Mouse (Mus musculus) adrenal gland, postnatal 10 days (tissue): Measurements from ENCODE around the gene Ogn. TPM values are rescaled to one million over a fixed set of nuclear protein-coding genes. Genes with fewer than 3 reads are reported as not detected.
"Not testable (repeated sequence)": the region's sequence is repeated elsewhere in the genome, so short reads cannot be mapped to it uniquely, and the experiment has no call there.

Experiments
- DNase-seq: peaks from one replicate; pipeline ENCODE4 v3.0.0; 2021; ENCODE audit warnings: mixed read lengths
- long read RNA-seq, 2 experiments: library from polyadenylated mRNA; stranded (forward); transcript quantifications; one replicate each; pipeline ENCODE4 v2.0.0; 2021
- total RNA-seq, 2 experiments: library from RNA; stranded (reverse); gene quantifications; 2 replicates each; pipeline ENCODE4 v1.2.3; 2021

Gene Ogn
- total RNA-seq: 10 to 100 TPM; 41.6 to 46.9 TPM
- long read RNA-seq, experiment 1, transcript Ogn-201 (7 exons, 2,566 nt): major isoform, 12 of 30 reads
- long read RNA-seq, experiment 1, partial matches to known transcripts: 15 of 30 reads
- long read RNA-seq, experiment 1, other reads (novel, unspliced or antisense): 3 of 30 reads
- long read RNA-seq, experiment 2, transcript Ogn-201 (7 exons, 2,566 nt): major isoform, 6 of 10 reads
- long read RNA-seq, experiment 2, partial matches to known transcripts: 4 of 10 reads
- long read RNA-seq, experiment 2, other reads (novel, unspliced or antisense): 0 of 10 reads

DNA sequence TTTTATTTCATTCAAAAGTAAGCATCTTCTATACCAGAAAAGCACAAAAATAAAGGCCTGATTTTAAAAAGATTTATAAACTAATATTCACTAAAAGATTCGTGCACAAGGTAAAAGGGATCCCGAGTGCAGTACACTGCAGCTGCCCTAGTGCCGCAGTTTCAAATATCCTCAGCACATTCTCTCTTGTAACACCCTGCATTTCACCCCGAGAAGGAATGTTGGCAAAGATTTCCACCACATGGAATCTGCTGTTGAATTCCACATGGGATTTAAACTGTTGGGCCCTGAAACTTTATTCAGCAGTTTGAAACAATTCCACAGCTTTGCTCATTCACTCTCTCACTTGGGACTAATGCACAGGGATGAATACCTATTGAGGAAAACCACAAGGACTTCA lies at the start of gene Ogn:
Gene Ogn, plus strand, starts transcription at position 333 of the 400 bp plus-strand sequence.
- DNase-seq: peak; percentile 34

DNA sequence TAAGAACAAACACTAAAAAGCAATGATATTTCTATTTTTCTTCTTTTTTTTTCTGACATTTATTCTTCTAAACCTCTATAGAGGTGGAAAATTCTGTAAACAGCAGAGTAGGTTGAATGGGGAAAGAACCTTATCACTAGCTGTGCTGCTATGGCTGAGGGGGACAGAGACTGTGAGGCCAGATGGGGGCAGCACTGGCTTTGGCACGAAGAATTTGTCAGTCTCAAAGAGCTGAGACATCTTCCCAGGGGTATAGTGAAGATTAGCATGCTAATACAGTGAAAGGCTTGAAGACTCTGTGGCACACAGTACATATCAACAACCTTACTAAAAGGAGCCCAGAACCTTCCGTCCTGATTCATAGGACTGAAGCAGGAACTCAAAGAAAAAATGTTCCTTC lies 48.7 kb upstream of the Ogn start:
- peak; percentile 66 for DNase-seq

DNA sequence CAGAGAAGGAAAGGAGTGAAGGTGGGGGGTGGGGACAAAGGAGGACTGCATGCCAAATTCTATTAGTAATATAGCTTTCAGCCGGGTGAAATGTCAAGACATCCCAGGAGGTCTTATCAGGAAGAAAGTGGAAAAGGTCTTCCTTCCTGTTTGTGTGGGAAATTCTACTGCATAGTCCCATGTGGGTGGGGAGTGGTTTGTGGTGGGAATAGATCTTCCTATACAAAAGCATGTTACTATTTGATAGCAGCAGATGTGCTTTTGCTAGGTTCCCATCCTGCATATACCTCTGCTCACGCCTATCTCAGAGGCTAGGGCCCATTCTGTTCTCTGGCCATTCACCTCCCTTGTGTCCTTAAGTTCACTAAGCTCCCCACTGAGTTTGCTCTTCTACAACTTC lies 47.0 kb upstream of the Ogn start:
- DNase-seq: peak; percentile 8

DNA sequence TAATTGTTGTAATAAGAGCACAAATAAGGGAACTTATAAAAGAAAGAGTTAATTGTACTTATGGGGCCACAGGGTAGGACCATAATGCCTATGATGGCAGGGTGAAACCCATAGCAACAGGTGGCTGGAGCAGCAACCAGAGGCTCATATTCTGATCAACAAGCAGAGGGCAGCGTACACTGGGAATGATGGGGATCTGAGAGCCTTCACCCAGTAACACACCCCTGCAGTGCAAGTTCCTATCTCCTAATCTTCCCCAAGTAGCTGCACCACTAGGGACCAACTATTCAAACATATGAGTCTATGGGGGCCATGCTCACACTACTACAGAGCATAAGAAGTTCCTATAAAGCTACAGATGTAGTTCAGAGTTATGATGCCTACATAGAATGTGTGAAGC lies 43.5 kb upstream of the Ogn start:
- DNase-seq: no peak

DNA sequence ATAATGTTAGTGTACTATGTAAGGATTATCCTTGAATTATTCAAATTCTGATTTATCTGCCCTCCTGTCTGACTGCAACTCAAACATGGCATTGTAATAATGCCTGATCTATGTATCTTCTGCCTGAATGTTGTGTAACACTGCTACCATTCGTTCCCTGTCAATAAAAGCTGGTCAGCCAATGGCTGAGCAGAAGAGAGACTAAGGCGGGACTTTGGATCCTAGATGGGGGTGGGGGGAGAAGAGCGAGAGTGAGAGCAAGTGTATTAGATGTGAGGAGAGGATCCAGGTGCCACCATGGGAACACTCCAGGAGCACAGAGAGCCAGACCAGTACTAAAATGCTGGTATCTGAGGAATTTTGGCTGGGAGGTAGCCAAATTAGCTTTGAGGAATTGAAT lies 37.5 kb upstream of the Ogn start:
- DNase-seq: no peak

DNA sequence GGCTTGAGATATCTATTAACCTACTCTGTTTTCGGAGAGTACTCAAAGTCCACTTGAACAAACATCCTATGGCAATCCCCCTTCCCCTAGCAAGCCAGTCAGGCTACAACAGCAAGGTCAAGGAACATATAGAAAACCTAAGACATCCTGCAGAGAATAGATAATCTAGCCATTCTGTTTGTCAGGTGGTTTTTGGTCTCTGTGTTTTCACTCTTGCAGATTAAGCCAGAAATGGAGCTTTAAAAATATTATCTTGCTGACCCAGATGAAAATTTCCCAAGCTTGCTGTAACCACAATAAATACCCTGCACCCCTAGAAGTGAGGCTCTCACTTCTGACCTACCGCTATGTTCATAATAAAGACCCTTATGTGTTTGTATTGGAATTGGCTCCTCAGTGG lies 36.4 kb upstream of the Ogn start:
- DNase-seq: no peak

DNA sequence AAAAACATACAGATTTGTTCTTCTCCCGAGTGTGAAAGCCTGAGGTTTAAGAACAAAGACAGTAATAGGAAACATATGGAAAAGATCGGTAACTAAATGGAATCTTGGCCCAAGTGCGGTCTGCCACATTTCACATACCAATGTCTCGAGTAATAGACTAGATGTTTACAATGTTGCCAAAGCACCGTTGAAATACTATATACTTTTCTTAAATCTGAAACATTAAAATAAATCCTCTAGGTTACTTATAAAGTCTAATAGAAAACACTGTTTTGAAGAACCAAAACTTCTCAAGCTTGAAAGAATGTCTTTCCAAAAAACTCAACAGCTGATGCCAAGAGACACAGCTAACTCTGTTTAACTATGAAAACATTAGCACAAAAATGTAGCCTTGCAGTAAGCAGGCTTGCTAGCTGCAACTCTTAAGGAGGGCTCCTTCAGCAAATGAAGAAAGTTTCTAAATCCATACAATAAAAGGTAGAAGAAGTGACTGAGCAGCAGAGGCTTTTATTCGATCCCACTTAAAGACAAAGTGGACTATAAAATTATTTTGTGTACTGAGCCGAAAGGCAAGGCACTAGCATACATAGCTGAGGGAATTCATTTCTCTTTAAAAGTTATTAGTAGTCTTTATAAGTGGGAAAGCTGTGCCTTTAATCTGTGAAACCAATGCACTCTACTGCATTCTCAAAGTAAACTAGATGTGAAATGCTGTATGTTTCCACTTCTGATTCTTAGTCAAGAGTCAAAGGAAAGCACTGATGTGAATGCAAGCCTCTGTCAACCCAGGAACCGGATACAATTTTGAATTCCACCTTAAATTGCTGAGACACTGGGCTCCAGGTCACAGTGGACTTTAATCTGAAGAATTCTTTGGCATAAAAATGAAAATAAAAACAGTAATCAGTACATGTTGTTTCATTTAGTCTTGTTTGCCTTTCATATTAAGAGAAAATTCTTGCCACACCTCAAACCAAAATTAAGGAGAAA lies 26.0 kb upstream of the Ogn start, which contains the start of gene Omd:
Gene Omd, plus strand, starts transcription at position 922 of the 990 bp plus-strand sequence.
- no peak for DNase-seq

DNA sequence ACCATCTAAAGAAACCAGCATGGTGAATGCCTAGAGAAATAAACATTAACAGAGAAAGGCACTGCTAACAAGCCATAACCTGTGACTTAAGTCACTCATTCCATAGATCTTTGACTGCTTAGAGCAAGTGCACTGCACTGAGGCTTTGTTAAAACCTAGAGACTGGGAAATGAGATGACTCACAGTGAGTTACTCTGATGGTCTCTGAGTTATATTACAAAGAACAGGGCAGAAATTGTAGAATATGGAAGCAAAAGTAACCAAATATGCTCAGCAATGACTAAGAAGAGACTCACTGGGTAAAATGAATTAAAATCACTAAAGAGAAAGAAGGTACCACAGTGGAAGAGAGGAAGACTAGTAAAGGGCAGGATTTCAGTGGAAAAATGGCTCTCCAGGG lies 24.0 kb upstream of the Ogn start:
- DNase-seq: no peak

DNA sequence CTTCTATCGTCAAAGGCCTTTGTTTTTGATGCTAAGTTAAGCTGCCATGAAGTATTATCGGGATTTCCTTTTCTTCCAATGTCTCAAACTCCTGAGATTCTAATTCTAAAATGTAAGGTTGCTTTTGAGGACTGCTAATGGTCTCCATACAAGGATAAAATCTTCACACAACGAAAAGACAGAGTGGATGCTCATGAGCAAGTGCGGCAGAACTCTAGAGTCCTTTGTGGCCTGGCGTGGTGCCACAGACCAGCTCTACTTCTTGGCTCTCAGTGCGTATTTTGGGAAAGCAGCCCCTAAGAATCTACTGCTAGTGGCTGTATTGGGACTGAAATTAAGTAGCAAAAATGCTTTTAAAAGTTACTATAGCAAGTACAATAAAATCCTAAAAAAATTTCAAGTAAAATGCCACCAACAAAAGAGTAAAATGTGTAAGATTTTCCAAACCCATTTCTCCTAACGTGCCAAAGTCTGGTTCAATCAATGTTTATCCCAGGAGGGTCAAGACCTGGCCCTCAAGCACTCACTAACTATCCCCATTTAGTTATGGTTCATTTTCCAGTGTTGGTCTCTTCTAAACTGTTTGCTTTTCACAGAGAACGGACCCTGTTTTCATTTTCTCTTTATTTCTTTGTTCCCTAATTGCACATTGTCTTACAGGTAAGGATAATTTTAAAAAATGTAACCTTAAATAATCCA lies 23.4 kb upstream of the Ogn start:
- peak; percentile 26 for DNase-seq

DNA sequence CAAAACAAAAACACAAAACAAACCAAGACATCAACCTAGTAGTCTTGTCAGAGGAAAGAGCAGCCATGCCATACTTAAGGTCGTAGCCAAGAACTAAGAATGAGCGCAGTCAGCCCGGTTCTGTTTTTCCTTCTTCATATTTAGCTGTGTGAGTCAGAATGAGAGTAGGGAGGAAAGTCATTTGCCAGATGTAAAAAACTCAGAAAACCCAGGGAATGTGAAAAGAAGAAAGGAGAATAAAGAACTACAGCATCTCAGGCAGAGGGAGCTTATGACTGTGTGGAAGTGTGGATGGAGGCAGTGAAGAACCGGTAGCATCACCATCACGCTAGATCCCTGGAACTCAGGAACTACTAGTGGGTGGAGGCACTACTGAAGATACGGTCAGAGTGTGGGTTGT lies 21.8 kb upstream of the Ogn start:
- DNase-seq: no peak

DNA sequence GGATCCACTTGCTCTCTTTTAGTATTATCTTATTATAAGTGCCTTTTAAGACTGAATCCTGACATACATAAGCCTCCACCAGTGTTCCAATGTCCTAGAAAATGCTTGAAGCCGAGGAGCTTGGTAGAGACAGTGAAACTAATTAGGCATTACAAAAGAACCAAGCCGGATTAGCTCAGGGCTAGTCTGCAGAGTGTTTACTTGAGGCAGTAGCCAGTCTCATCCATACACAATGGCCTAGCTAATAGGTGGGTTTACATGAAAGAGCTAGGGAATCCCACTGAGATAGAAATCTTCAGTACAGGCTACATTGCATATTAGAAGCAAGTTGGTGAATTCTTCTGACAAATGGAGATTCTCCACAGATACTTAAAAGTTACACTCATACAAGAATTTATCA lies 5.3 kb upstream of the Ogn start:
- not testable (repeated sequence) for DNase-seq

DNA sequence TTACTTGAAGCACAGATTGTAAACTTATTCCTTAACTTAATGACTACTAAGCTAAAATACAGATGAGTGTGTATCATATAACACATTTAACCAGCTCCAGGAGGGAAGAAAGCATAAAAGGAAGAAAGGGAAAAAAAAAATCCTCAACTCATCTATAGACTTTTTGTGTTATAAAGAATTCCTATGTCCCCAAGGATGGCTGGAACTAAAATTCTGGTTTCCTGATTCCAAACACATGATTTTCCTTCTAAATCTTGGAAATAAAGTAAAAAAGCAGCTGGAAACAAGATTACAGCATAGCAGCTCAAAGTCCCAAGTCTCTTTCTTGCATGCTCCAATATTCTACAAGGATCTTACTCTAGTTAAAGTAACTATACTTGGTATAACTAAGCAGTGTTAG lies 4.2 kb upstream of the Ogn start:
- no peak for DNase-seq

DNA sequence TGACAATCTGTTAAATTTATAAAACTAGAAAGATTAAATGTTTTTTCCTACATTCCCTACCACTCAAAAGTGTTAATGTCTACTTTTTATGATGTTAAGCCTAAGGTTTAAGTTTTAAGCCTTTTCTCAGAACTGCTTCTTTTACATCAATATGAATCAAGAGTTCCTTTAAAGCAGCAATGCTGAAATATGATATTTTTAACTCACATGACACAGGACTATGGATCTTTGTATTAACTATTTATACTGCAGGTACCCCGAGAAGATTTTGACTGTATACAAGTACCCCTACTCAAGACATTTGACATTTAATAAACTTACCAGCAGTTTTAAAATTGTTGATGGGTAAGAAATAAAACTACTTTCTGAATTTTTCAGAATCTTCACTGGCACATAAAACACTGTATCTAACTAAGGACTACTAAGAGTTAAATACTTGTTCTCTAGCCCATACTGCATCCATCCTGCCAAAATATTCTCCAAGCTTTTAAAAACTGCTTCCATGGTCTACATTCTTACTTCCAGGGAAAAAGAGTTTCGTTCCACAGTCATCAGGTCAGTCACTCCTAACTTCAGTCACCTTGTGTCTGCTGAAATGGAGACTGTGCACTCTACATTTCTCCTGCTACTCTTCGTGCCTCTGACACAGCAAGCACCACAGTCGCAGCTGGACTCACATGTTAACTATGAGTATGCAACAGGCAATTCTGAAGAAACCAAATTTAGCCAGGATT lies 910 bp downstream of the Ogn start:
- DNase-seq: no peak

DNA sequence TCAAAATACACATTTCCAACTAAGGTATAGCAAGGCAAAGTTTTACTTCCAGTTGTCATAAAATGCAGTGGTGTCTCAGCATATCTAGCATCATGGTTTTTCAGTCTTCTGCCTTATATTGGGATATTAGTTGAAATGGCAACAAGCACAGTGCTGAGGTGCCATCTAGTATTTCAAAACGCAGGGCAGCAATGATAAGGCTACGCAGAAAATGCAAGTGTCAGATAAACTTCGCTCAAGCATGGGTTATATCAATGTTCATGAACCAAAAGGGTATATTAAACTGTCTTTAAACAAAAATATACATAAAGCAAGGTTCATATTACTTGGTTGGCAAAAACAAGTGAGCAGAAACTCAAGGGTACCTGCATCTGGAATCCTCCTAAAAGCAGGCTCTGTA lies 9.2 kb downstream of the Ogn start:
- no peak for DNase-seq

DNA sequence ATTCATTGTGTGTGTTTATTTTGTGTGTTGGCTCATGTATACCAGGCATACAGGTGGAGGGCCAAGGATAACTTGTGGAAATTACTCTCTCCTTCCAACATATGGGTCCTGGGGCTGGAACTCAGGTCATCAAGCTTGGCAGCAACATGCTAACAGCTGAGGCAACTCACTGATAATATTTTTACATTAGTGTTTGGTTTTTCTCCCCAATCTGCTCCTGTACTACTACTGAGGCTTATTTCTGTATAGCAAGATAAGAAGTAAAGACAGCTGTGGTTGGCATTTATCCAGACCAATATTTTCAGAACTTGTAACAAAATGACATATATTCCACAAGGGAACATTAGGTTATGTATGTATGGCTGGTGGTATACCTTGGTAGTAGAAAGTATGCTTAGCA lies 10.5 kb downstream of the Ogn start:
- DNase-seq: no peak

DNA sequence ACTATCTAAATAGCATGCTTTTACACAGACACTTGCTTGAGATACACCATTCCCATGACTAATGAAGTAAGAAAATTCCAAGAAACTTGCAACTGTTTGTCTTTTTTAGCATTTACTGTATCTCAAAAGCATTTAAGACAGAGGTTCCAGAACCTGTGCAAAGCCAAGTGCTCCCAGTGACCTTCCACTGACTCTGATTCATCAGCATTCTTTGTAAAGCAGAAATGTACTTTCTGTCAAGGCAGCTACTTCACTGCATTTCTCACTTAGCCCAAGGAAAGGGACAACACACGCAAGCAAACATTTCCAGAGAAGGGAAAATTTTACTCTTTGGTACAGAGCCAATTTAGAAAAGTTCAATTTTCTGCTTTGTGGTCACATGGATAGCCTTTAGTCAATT lies 15.4 kb downstream of the Ogn start:
- peak; percentile 12 for DNase-seq

DNA sequence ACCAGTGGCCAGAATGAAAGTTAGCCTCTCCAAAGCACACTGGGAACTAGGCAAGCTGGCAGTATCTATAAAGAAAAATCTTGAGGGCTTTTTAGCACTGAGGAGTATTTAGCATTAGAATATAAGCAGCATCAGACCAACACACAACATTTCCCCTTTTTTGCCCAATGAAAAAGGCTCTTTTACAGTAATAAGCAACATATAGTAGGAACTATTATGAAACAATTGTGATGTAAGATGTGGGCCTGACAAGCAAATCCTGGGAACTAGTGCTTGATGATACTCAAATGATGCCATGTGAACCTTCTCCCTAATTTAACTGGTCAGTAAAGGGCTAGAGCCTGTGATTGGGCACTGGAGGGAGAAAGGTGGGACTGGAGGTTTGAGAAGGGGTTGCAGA lies 20.3 kb downstream of the Ogn start:
- DNase-seq: no peak

DNA sequence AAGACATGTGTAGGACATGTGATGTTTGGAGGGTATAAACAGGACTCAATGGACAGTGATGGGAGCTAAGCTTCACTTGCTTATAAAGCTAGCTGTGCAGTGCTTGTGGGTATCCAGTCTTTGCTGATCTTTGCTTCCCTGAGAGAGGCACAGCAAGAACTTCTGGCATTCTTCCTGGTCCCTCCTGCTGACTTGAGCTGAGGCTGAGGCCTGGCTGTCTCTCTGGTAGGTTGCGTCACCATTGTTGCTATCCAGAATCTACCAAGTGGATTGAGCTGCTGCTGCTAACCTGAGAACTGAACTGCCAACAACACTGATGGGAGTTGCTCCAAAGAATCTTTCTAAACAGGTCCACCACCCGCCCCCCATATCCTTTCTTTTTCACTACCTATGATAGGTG lies 21.2 kb downstream of the Ogn start:
- DNase-seq: peak; percentile 23

DNA sequence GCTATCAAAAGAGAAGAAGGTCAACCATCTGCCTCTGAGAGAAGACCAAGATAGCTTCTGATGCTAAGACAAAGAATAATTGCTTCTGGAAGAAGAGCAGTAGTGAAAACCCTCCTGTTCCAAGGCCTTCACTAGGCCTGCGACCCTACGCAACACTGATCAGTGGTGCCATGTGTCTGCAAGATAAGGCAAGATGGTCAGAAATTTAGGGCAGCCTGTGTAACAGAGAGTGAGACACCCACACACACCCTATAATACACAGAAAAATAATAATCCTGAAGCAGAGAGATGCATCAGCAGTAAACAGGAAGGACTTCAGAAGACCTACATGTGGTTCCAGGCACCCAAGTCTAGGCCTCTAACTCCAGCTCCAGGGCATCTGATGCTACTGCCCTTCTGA lies 32.1 kb downstream of the Ogn start:
- no peak for DNase-seq

DNA sequence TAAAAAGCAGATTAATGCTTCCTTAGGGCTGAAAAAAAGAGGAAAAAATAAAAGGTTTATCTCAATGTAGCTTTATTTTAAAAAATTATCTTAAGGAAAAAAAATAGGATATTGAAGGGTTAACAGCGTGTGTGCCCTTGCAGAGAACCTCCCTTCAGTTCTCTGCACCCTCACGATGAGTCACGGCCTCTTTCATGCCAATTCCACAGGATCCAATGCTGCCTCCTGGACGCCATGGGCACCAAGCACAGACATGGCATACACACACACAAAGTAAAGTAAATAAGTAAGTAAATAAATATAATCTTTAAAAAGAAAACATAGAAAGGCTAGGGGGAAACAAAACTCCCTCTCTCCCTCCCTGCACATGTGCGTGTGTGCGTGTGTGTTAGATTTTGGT lies 34.8 kb downstream of the Ogn start:
- DNase-seq: peak; percentile 28

DNA sequence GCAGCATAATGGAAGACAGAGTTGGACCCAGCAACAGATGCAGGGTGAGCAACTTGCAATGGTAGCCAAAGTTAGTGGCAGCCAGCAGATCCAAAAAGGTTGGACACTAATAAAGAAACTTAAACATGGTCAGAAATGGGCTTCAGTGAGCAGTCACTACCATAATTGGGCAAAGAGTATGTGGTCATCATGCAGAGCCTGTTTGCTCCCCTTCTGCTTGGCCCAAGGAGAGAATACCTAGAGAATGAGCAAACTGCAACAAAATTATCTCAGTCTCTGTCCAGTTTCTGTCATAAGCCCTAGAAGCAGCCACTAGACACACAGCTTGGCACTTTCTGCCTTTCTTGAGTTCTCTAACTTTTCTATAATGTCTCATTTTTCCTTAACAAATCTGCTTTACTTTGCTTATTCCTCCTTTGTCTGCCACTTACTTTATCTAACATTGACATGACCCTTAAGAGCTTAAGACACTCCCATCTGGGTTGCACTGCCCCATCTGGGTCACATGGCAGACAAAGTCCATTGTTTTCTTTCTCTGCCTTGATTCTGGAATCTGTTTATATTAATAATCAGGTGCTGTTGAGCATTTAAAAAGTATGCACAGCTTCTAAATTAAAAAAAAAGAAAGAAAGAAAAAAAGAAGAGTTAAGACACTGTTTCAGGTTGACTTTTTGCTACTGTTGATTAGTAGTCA lies 36.0 kb downstream of the Ogn start:
- DNase-seq: no peak
